Mouse (Mus musculus): ENCODE data around the gene Ccdc33. TPM values are rescaled to one million over a fixed set of nuclear protein-coding genes. Genes with fewer than 3 reads are reported as not detected.

Gene Ccdc33
- polyA plus RNA-seq, 1 experiment from 2014 or later: 0.08 TPM

GRCm38 (mm10) chr9:58156819-58157560, 38.4 kb upstream of the Ccdc33 start:
- no peak overlapping the region; the same call in 1 of the 2 replicates for H3K4me2 ChIP-seq (ENCODE audit: low read depth)
- no peaks in the 10 kb centered on the region for H3K9me3 ChIP-seq (ENCODE audit: control insufficient read depth, low read length)
- 0 out of 2 replicates have a peak, but pooled peaks cover 3% of the 10 kb centered on the region for H3K4me1 ChIP-seq (ENCODE audit: control insufficient read depth, insufficient read depth, low read length)
- no peak overlapping the region for H3K4me3 ChIP-seq (ENCODE audit: low read depth, low read length)
- no peaks in the 10 kb centered on the region for H3K36me3 ChIP-seq (ENCODE audit: control insufficient read depth, insufficient read depth, low read length)
- H3K9ac ChIP-seq (ENCODE audit: low read length): no peak overlapping the region
- no peak for DNase-seq (ENCODE audit: low spot score)
- ATAC-seq (ENCODE audit: insufficient read depth, low FRiP score, low TSS enrichment): no peak
- H3K27ac ChIP-seq (ENCODE audit: low read depth, low read length): no peak overlapping the region
- 89% methylated on average over 22 of the region's 22 CpGs for WGBS
- H3K27me3 ChIP-seq (ENCODE audit: control insufficient read depth, insufficient read depth, low read length): no peaks in the 10 kb centered on the region

- WGBS: 54% methylated on average over 3 of the region's 3 CpGs
- H3K27me3 ChIP-seq (ENCODE audit: control insufficient read depth, insufficient read depth, low read length): no peaks in the 10 kb centered on the region
- H3K4me1 ChIP-seq (ENCODE audit: control insufficient read depth, insufficient read depth, low read length): 0 out of 2 replicates have a peak, but pooled peaks cover 3% of the 10 kb centered on the region
- H3K4me2 ChIP-seq (ENCODE audit: low read depth): no peak overlapping the region
- no peak overlapping the region for H3K9ac ChIP-seq (ENCODE audit: low read length)
- no peak overlapping the region for H3K4me3 ChIP-seq (ENCODE audit: low read depth, low read length)
- no peaks in the 10 kb centered on the region for H3K36me3 ChIP-seq (ENCODE audit: control insufficient read depth, insufficient read depth, low read length)
- H3K27ac ChIP-seq (ENCODE audit: low read depth, low read length): no peak overlapping the region; the same call in 1 of the 2 replicates
- ATAC-seq (ENCODE audit: insufficient read depth, low FRiP score, low TSS enrichment) (no peak), DNase-seq (ENCODE audit: low spot score) (peak; percentile 66)
- H3K9me3 ChIP-seq (ENCODE audit: control insufficient read depth, low read length): no peaks in the 10 kb centered on the region
Observed at GRCm38 (mm10) chr9:58155366-58155765, 36.7 kb upstream of the Ccdc33 start.

- no peak for DNase-seq (ENCODE audit: low spot score)
- Histone ChIP-seq H3K27me3 (ENCODE audit: control insufficient read depth, insufficient read depth, low read length) (no peaks in the 10 kb centered on the region), H3K36me3 (ENCODE audit: control insufficient read depth, insufficient read depth, low read length) (no peaks in the 10 kb centered on the region), H3K27ac (ENCODE audit: low read depth, low read length) (no peak overlapping the region), H3K4me3 (ENCODE audit: low read depth, low read length) (no peak overlapping the region), H3K4me2 (ENCODE audit: low read depth) (no peak overlapping the region), H3K9me3 (ENCODE audit: control insufficient read depth, low read length) (no peaks in the 10 kb centered on the region), H3K9ac (ENCODE audit: low read length) (no peak overlapping the region), H3K4me1 (ENCODE audit: control insufficient read depth, insufficient read depth, low read length) (0 out of 2 replicates have a peak, but pooled peaks cover 3% of the 10 kb centered on the region)
- 84% methylated on average over 3 of the region's 3 CpGs for WGBS
- no peak for ATAC-seq (ENCODE audit: insufficient read depth, low FRiP score, low TSS enrichment)
Observed at GRCm38 (mm10) chr9:58153095-58153494, 34.5 kb upstream of the Ccdc33 start.

- no peak for ATAC-seq (ENCODE audit: insufficient read depth, low FRiP score, low TSS enrichment)
Observed at GRCm38 (mm10) chr9:58150733-58151361, 32.2 kb upstream of the Ccdc33 start.

GRCm38 (mm10) chr9:58148806-58149205, 30.2 kb upstream of the Ccdc33 start:
- Histone ChIP-seq H3K27ac (ENCODE audit: low read depth, low read length) (no peak overlapping the region), H3K36me3 (ENCODE audit: control insufficient read depth, insufficient read depth, low read length) (no peaks in the 10 kb centered on the region), H3K9me3 (ENCODE audit: control insufficient read depth, low read length) (no peaks in the 10 kb centered on the region), H3K27me3 (ENCODE audit: control insufficient read depth, insufficient read depth, low read length) (no peaks in the 10 kb centered on the region), H3K4me2 (ENCODE audit: low read depth) (no peak overlapping the region), H3K4me3 (ENCODE audit: low read depth, low read length) (no peak overlapping the region), H3K4me1 (ENCODE audit: control insufficient read depth, insufficient read depth, low read length) (peaks cover 4% of the 10 kb centered on the region; the same call in 1 of the 2 replicates), H3K9ac (ENCODE audit: low read length) (no peak overlapping the region)
- ATAC-seq (ENCODE audit: insufficient read depth, low FRiP score, low TSS enrichment): no peak
- no peak for DNase-seq (ENCODE audit: low spot score)
- 70% methylated on average over 2 of the region's 2 CpGs for WGBS

More at GRCm38 (mm10) chr9:58150733-58151361, 32.2 kb upstream of the Ccdc33 start:
- DNase-seq (ENCODE audit: low spot score): no peak
- H3K4me1 ChIP-seq (ENCODE audit: control insufficient read depth, insufficient read depth, low read length): 0 out of 2 replicates have a peak, but pooled peaks cover 3% of the 10 kb centered on the region
- no peaks in the 10 kb centered on the region for H3K36me3 ChIP-seq (ENCODE audit: control insufficient read depth, insufficient read depth, low read length)
- H3K27me3 ChIP-seq (ENCODE audit: control insufficient read depth, insufficient read depth, low read length): no peaks in the 10 kb centered on the region
- H3K9me3 ChIP-seq (ENCODE audit: control insufficient read depth, low read length): no peaks in the 10 kb centered on the region
- no peak overlapping the region for H3K4me2 ChIP-seq (ENCODE audit: low read depth)
- H3K9ac ChIP-seq (ENCODE audit: low read length): no peak overlapping the region
- 75% methylated on average over 4 of the region's 4 CpGs for WGBS
- H3K27ac ChIP-seq (ENCODE audit: low read depth, low read length): no peak overlapping the region
- no peak overlapping the region for H3K4me3 ChIP-seq (ENCODE audit: low read depth, low read length)

- no peak for DNase-seq (ENCODE audit: low spot score)
- no peak overlapping the region for H3K4me2 ChIP-seq (ENCODE audit: low read depth)
- no peak for ATAC-seq (ENCODE audit: insufficient read depth, low FRiP score, low TSS enrichment)
- no peaks in the 10 kb centered on the region for H3K9me3 ChIP-seq (ENCODE audit: control insufficient read depth, low read length)
- H3K4me1 ChIP-seq (ENCODE audit: control insufficient read depth, insufficient read depth, low read length): peaks cover 5% of the 10 kb centered on the region; the same call in 1 of the 2 replicates
- H3K36me3 ChIP-seq (ENCODE audit: control insufficient read depth, insufficient read depth, low read length): no peaks in the 10 kb centered on the region
- no peak overlapping the region for H3K4me3 ChIP-seq (ENCODE audit: low read depth, low read length)
- whole genome bisulfite sequencing: 89% methylated on average over 5 of the region's 5 CpGs
- no peak overlapping the region for H3K27ac ChIP-seq (ENCODE audit: low read depth, low read length)
- H3K27me3 ChIP-seq (ENCODE audit: control insufficient read depth, insufficient read depth, low read length): no peaks in the 10 kb centered on the region
- no peak overlapping the region for H3K9ac ChIP-seq (ENCODE audit: low read length)
Observed at GRCm38 (mm10) chr9:58145417-58145816, 26.8 kb upstream of the Ccdc33 start.

- H3K36me3 ChIP-seq (ENCODE audit: control insufficient read depth, insufficient read depth, low read length): no peaks in the 10 kb centered on the region
- no peak overlapping the region for H3K4me3 ChIP-seq (ENCODE audit: low read depth, low read length)
- no peak overlapping the region for H3K9ac ChIP-seq (ENCODE audit: low read length)
- no peak overlapping the region for H3K4me2 ChIP-seq (ENCODE audit: low read depth)
- H3K27ac ChIP-seq (ENCODE audit: low read depth, low read length): no peak overlapping the region
- ATAC-seq (ENCODE audit: insufficient read depth, low FRiP score, low TSS enrichment) (no peak), DNase-seq (ENCODE audit: low spot score) (no peak)
- no peaks in the 10 kb centered on the region for H3K27me3 ChIP-seq (ENCODE audit: control insufficient read depth, insufficient read depth, low read length)
- peaks cover 13% of the 10 kb centered on the region for H3K4me1 ChIP-seq (ENCODE audit: control insufficient read depth, insufficient read depth, low read length)
- H3K9me3 ChIP-seq (ENCODE audit: control insufficient read depth, low read length): no peaks in the 10 kb centered on the region
- 33% methylated on average over 1 of the region's 1 CpGs for WGBS
Observed at GRCm38 (mm10) chr9:58144664-58145063, 26.0 kb upstream of the Ccdc33 start.

- Histone ChIP-seq H3K27me3 (ENCODE audit: control insufficient read depth, insufficient read depth, low read length) (no peaks in the 10 kb centered on the region), H3K36me3 (ENCODE audit: control insufficient read depth, insufficient read depth, low read length) (no peaks in the 10 kb centered on the region), H3K27ac (ENCODE audit: low read depth, low read length) (no peak overlapping the region), H3K9me3 (ENCODE audit: control insufficient read depth, low read length) (no peaks in the 10 kb centered on the region), H3K4me2 (ENCODE audit: low read depth) (no peak overlapping the region), H3K9ac (ENCODE audit: low read length) (no peak overlapping the region), H3K4me1 (ENCODE audit: control insufficient read depth, insufficient read depth, low read length) (peaks cover 14% of the 10 kb centered on the region), H3K4me3 (ENCODE audit: low read depth, low read length) (no peak overlapping the region)
- ATAC-seq (ENCODE audit: insufficient read depth, low FRiP score, low TSS enrichment) (no peak), DNase-seq (ENCODE audit: low spot score) (no peak)
- 50% methylated on average over 7 of the region's 7 CpGs for WGBS
Observed at GRCm38 (mm10) chr9:58143419-58143818, 24.8 kb upstream of the Ccdc33 start.

All from neural tube, embryonic 11.5 days (tissue).